Mouse (Mus musculus): ENCODE data around the gene Tma7. TPM values are rescaled to one million over a fixed set of nuclear protein-coding genes. Genes with fewer than 3 reads are reported as not detected.

Tma7 gene
- polyA plus RNA-seq, 1 experiment: 97.9 TPM

GRCm38 (mm10) chr9:109120956-109121355 lies 38.6 kb upstream of the Tma7 start:
- H3K9me3 ChIP-seq (ENCODE audit: control insufficient read depth, low read length): no peaks in the 10 kb centered on the region

GRCm38 (mm10) chr9:109119571-109119970 lies 37.2 kb upstream of the Tma7 start:
- TF ChIP-seq GATA1 (IDR thresholded peaks at IDR 0.05; ENCODE audit: low read length) (no peak), TAL1 (IDR thresholded peaks at IDR 0.05; ENCODE audit: low read length) (no peak)
- H3K36me3 ChIP-seq (ENCODE audit: control insufficient read depth): peaks cover 11% of the 10 kb centered on the region; the same call in 1 of the 2 replicates
- H3K4me1 ChIP-seq (ENCODE audit: control insufficient read depth): no peaks in the 10 kb centered on the region
- no peaks in the 10 kb centered on the region for H3K9me3 ChIP-seq (ENCODE audit: control insufficient read depth, low read length)
- H3K27me3 ChIP-seq (ENCODE audit: control insufficient read depth): no peaks in the 10 kb centered on the region
- no peak overlapping the region for H3K4me3 ChIP-seq (replicated peaks)

More at GRCm38 (mm10) chr9:109120956-109121355, 38.6 kb upstream of the Tma7 start:
- Histone ChIP-seq H3K4me3 (replicated peaks) (no peak overlapping the region), H3K4me1 (ENCODE audit: control insufficient read depth) (no peaks in the 10 kb centered on the region), H3K36me3 (ENCODE audit: control insufficient read depth) (peaks cover 5% of the 10 kb centered on the region; the same call in 1 of the 2 replicates), H3K27me3 (ENCODE audit: control insufficient read depth) (no peaks in the 10 kb centered on the region)
- TF ChIP-seq GATA1 (IDR thresholded peaks at IDR 0.05; ENCODE audit: low read length): no peak
- no peak for TF ChIP-seq TAL1 (IDR thresholded peaks at IDR 0.05; ENCODE audit: low read length)

GRCm38 (mm10) chr9:109118106-109118505 lies 35.7 kb upstream of the Tma7 start:
- no peaks in the 10 kb centered on the region for H3K9me3 ChIP-seq (ENCODE audit: control insufficient read depth, low read length)
- no peak for TF ChIP-seq GATA1 (IDR thresholded peaks at IDR 0.05; ENCODE audit: low read length)
- TF ChIP-seq TAL1 (IDR thresholded peaks at IDR 0.05; ENCODE audit: low read length): no peak

GRCm38 (mm10) chr9:109116205-109116604 lies 33.8 kb upstream of the Tma7 start:
- TF ChIP-seq GATA1 (IDR thresholded peaks at IDR 0.05; ENCODE audit: low read length): no peak
- no peak for TF ChIP-seq TAL1 (IDR thresholded peaks at IDR 0.05; ENCODE audit: low read length)
- Histone ChIP-seq H3K27me3 (ENCODE audit: control insufficient read depth) (no peaks in the 10 kb centered on the region), H3K9me3 (ENCODE audit: control insufficient read depth, low read length) (no peaks in the 10 kb centered on the region), H3K4me3 (replicated peaks) (no peak overlapping the region), H3K36me3 (ENCODE audit: control insufficient read depth) (peaks cover 21% of the 10 kb centered on the region; the same call in 1 of the 2 replicates), H3K4me1 (ENCODE audit: control insufficient read depth) (no peaks in the 10 kb centered on the region)

More at GRCm38 (mm10) chr9:109118106-109118505, 35.7 kb upstream of the Tma7 start:
- no peak overlapping the region for H3K4me3 ChIP-seq (replicated peaks)
- H3K36me3 ChIP-seq (ENCODE audit: control insufficient read depth): peaks cover 19% of the 10 kb centered on the region; the same call in 1 of the 2 replicates
- no peaks in the 10 kb centered on the region for H3K27me3 ChIP-seq (ENCODE audit: control insufficient read depth)
- H3K4me1 ChIP-seq (ENCODE audit: control insufficient read depth): no peaks in the 10 kb centered on the region

- H3K36me3 ChIP-seq (ENCODE audit: control insufficient read depth): peaks cover 27% of the 10 kb centered on the region; the same call in 1 of the 2 replicates
- no peaks in the 10 kb centered on the region for H3K4me1 ChIP-seq (ENCODE audit: control insufficient read depth)
- H3K9me3 ChIP-seq (ENCODE audit: control insufficient read depth, low read length): no peaks in the 10 kb centered on the region
- no peaks in the 10 kb centered on the region for H3K27me3 ChIP-seq (ENCODE audit: control insufficient read depth)
- H3K4me3 ChIP-seq (replicated peaks): no peak overlapping the region
- TF ChIP-seq TAL1 (IDR thresholded peaks at IDR 0.05; ENCODE audit: low read length) (no peak), GATA1 (IDR thresholded peaks at IDR 0.05; ENCODE audit: low read length) (no peak)
Observed at GRCm38 (mm10) chr9:109114871-109115270, 32.5 kb upstream of the Tma7 start.

GRCm38 (mm10) chr9:109114276-109114675 lies 31.9 kb upstream of the Tma7 start:
- TF ChIP-seq TAL1 (IDR thresholded peaks at IDR 0.05; ENCODE audit: low read length) (no peak), GATA1 (IDR thresholded peaks at IDR 0.05; ENCODE audit: low read length) (no peak)
- H3K9me3 ChIP-seq (ENCODE audit: control insufficient read depth, low read length): no peaks in the 10 kb centered on the region
- H3K4me1 ChIP-seq (ENCODE audit: control insufficient read depth): no peaks in the 10 kb centered on the region
- H3K27me3 ChIP-seq (ENCODE audit: control insufficient read depth): no peaks in the 10 kb centered on the region
- no peak overlapping the region for H3K4me3 ChIP-seq (replicated peaks)
- H3K36me3 ChIP-seq (ENCODE audit: control insufficient read depth): peaks cover 31% of the 10 kb centered on the region; the same call in 1 of the 2 replicates

- Histone ChIP-seq H3K9me3 (ENCODE audit: control insufficient read depth, low read length) (no peaks in the 10 kb centered on the region), H3K36me3 (ENCODE audit: control insufficient read depth) (peaks cover 33% of the 10 kb centered on the region; the same call in 1 of the 2 replicates), H3K4me3 (replicated peaks) (no peak overlapping the region), H3K27me3 (ENCODE audit: control insufficient read depth) (no peaks in the 10 kb centered on the region), H3K4me1 (ENCODE audit: control insufficient read depth) (no peaks in the 10 kb centered on the region)
- no peak for TF ChIP-seq GATA1 (IDR thresholded peaks at IDR 0.05; ENCODE audit: low read length)
- TF ChIP-seq TAL1 (IDR thresholded peaks at IDR 0.05; ENCODE audit: low read length): no peak
Observed at GRCm38 (mm10) chr9:109113331-109113730, 30.9 kb upstream of the Tma7 start.

GRCm38 (mm10) chr9:109111591-109111990 lies 29.2 kb upstream of the Tma7 start:
- no peaks in the 10 kb centered on the region for H3K27me3 ChIP-seq (ENCODE audit: control insufficient read depth)
- H3K36me3 ChIP-seq (ENCODE audit: control insufficient read depth): peaks cover 32% of the 10 kb centered on the region; the same call in 1 of the 2 replicates
- no peaks in the 10 kb centered on the region for H3K4me1 ChIP-seq (ENCODE audit: control insufficient read depth)
- no peaks in the 10 kb centered on the region for H3K9me3 ChIP-seq (ENCODE audit: control insufficient read depth, low read length)
- TF ChIP-seq TAL1 (IDR thresholded peaks at IDR 0.05; ENCODE audit: low read length): no peak
- TF ChIP-seq GATA1 (IDR thresholded peaks at IDR 0.05; ENCODE audit: low read length): no peak
- H3K4me3 ChIP-seq (replicated peaks): no peak overlapping the region

- peaks cover 37% of the 10 kb centered on the region; the same call in 1 of the 2 replicates for H3K36me3 ChIP-seq (ENCODE audit: control insufficient read depth)
- no peak overlapping the region for H3K4me3 ChIP-seq (replicated peaks)
- no peaks in the 10 kb centered on the region for H3K9me3 ChIP-seq (ENCODE audit: control insufficient read depth, low read length)
- TF ChIP-seq TAL1 (IDR thresholded peaks at IDR 0.05; ENCODE audit: low read length): no peak
- TF ChIP-seq GATA1 (IDR thresholded peaks at IDR 0.05; ENCODE audit: low read length): no peak
- no peaks in the 10 kb centered on the region for H3K4me1 ChIP-seq (ENCODE audit: control insufficient read depth)
- no peaks in the 10 kb centered on the region for H3K27me3 ChIP-seq (ENCODE audit: control insufficient read depth)
Observed at GRCm38 (mm10) chr9:109111101-109111500, 28.7 kb upstream of the Tma7 start.

- no peak for TF ChIP-seq GATA1 (IDR thresholded peaks at IDR 0.05; ENCODE audit: low read length)
- no peak for TF ChIP-seq TAL1 (IDR thresholded peaks at IDR 0.05; ENCODE audit: low read length)
- H3K27me3 ChIP-seq (ENCODE audit: control insufficient read depth): no peaks in the 10 kb centered on the region
- peaks cover 38% of the 10 kb centered on the region; the same call in 1 of the 2 replicates for H3K36me3 ChIP-seq (ENCODE audit: control insufficient read depth)
Observed at GRCm38 (mm10) chr9:109110240-109110639, 27.9 kb upstream of the Tma7 start.

More at GRCm38 (mm10) chr9:109110240-109110639, 27.9 kb upstream of the Tma7 start:
- Histone ChIP-seq H3K4me1 (ENCODE audit: control insufficient read depth) (no peaks in the 10 kb centered on the region), H3K9me3 (ENCODE audit: control insufficient read depth, low read length) (no peaks in the 10 kb centered on the region), H3K4me3 (replicated peaks) (no peak overlapping the region)

Data from erythroblast, embryonic 14.5 days (primary cell).